Mouse (Mus musculus) CH12F3 (cell line): ENCODE measurements at regions not wholly inside any gene's neighbourhood (a gene's known extent, or its start where the extent isn't known, plus 50 kb on each side); places are given as distances from the start of the nearest gene placed in this dataset.

ENCODE experiments used
- in situ Hi-C: fragments of 300-500 bp; cut with MboI; formaldehyde crosslinking; loops from 2 replicates; pipeline ENCODE4 v1.14.3; 2020; ENCODE audit warnings: low sequenced_read_pairs

DNA sequence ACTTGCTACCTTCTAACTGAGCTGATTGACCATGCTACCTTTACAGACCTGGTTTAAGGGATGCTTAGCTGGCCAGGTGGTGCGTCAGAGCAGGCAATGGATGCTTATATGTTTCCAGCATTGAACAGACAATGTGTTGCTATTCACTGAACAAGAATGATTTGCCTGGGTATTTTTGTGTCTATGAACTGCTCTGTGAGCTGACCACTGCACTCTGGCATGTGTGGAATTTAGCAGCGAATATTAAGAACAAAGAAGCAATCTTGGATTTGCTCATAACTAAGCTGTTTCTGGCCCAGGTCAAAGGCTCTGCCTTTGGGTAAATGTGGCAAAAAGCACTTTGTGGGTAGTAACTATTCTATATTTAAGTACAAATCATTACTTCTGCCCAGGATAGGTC lies 58.3 kb upstream of the Ccdc39 start:
- in situ Hi-C loops, result no loop called here

DNA sequence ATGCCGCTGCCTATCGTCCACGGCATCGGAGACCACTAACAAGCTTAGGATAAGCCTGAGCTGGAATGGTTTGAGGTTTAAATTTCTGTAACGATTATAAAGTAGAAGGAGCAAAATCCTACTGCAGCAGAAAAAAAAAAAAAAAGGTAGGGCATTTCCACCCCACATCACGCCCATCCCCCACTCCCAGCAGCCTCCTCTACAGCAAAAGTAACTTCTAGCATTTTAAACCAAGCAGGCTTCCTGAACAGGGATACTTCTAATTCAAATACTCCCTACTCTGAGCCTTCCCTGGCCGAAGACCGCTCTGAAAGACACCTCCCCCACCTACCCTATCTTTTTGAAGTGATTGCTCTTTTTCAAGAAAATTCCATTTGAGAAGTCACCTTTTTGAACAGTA lies 59.2 kb upstream of the Ccdc39 start:
- in situ Hi-C loops, result no loop called here

DNA sequence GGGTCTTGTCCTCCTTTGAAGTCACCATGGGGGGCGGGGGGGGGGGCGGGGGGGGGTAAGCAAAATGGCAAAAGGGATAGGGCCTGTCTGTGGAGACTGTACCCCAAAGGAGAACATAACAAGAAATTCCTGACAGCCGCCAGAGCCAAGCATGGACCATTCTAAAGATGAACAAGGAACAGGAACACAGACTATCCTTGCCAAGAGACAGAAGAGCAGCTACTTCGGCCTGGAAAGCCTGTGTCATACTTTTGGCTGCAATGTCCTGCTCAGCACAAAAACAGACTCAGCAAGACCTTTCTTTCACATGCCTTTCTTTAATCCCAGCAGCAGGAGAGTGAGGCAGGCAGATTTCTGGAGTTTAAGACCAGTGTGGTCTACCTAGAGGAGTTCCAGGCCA lies 59.7 kb upstream of the Ccdc39 start:
- in situ Hi-C loops, result no loop called here

DNA sequence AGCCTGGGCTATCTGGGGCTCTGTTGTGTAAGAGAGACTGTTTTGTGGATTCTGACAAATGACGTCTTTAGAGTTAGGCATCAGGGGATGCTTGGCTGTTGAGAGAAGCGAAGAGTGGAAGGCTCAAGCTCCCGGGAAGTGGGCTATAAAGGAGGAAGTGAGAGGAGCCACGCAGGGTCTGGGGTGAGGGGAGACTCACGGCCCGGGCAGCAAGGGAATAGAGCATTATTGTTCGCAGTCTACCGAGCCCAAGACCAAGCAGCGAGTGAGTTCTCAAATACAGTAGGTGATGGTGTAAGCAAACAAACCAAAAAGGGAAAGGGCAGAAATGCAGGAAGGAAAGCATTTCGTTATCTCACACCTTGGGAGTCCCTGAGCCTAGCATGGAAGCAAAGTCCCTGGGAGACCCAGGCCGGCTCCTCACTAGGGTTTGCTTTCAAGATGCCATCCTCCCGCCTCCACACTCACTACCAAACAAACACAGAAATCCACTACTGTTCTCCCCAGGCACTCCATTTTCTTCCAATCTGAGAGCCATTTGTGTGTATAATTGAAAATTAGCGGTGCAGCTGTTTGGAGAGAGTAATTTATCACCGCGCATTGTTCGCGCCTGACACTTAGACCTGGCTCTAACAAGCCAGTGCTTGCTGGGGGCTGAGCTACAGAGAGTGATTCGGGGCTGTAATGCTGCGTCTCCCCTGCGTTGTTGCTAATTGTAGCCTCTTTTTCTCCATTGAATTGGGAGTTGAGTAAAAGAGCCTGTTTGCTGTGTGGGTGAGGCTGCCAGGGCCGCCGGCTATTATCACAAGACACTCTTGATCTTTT lies 61.0 kb upstream of the Ccdc39 start:
- in situ Hi-C loops, result no loop called here

DNA sequence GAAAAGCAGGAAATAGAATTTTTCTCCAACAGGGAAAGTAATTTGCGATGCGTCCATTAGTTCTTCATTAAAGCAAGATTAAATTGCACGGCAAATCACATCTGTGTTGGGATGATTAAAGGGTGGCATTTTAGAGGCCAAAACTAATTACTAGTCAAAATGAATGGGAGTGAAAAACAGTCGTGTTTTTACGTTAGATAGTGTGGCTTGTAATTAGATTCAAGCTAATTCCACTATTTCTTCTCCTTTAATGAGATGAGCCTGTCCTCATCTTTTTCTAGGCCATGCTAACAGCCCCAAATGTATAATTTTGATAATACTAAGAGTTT lies 61.5 kb upstream of the Ccdc39 start:
- in situ Hi-C loops, result no loop called here

DNA sequence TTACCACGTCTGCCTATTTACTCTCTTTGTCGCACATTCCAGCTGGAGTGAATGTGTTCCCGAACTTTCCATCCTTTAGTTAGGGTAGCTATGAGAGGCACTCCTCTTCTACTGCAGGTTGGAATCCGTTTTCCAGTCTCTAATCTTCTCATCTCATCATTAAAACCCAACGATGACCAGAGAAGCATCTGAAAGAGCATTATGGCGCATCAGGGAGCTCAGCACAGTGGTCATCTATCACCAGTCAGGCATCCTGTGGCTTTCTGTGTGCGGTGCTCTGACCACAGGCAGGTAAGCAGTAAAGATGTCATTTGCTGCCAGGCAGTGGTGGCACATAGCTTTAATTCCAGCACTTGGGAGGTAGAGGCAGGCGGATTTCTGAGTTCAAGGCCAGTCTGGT lies 63.0 kb upstream of the Ccdc39 start:
- in situ Hi-C loops, result no loop called here

DNA sequence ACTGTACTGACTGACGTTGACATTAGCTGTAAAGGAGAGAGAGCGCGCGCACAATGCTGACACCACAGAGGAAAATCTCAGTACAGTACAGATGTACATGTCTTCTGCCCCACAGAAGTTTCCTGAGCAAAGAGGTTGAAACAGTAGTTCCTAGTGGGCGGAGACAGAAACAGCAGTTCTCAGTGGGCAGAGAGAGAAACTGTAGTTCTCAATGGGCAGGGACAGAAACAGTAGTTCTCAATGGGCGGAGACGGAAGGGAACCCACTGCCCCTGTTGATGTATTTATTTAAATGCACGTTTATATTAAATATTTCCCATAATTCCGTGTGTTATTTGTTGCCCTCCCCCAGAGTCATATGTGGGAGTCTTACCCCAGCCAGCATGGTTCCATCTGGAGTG lies 67.4 kb upstream of the Ccdc39 start:
- in situ Hi-C loops, result no loop called here

DNA sequence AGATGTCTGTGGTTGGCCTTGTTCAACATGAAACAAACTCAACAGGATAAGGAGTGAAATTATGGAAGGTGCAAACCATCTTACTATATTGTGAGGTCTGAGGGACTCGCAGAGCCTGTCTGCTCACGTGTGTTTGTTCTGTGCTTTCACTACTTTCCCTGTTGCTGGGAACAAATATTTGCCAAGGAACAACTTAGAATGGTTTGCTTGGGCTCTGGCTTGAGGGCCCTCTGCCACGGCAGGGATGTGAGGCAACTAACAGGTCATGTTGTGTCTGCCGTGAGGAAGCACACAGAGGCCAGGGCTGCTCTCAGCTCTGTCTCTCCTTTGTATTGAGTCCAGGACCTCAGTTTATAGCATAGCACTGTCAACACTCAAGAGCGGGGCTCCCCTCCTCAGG lies 69.4 kb upstream of the Ccdc39 start:
- in situ Hi-C loops, result no loop called here

DNA sequence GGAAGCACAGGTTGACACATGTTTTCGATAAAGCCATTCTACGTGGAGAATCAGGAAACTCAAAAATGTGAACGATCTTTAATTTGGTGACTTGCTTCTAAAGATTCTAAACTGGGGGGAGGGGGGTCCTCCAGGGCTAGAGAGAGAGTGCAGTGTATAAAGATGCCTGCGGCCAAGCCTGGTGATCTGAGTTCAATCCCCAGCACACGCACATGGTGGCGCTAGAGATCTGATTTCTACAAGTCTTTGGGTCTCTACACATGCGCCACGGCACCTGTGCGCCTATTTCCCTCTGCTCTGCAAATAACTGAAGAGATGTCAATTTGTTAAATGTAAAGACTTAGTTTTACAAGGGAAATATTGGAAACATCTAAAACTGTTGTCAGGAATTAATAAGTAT lies 70.3 kb upstream of the Ccdc39 start:
- in situ Hi-C loops, result no loop called here

DNA sequence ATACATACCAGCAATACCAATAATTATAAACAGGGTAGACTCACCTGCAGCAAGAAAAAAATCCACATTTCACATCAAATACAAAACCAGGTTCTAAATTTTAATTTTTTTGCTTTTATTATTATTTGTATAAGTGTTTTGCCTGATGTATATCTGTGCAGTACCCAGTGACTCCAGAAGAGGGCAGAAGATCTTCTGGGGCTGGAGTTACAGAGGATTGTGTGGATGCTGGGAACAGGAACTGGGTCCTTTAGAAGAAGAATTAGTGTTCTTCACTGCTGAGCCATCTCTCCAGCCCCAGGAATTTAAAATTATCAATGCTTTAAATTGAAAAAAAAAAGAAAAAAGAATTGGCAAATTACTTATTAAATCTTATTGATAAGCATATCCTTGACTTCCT lies 71.7 kb upstream of the Ccdc39 start:
- in situ Hi-C loops, result no loop called here

DNA sequence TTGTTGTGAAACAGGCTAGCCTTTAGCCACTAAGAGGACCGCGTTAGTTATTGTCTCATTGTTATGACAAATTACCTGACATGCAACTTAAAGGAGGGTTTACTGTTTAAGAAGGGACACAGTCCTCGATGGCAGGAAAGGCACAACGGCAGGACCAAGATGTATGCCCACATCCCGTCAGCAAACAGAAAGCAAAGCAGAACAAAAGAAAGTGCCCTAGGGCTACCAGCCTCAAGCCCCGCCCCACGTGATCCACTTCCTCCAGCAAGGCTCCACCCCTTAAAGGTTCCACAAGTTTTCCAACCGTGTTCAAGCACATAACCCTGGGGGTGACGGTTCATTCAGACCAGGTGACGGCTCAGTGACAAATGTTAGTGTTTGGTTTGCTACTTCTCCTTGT lies 72.2 kb upstream of the Ccdc39 start:
- in situ Hi-C loops, result no loop called here

DNA sequence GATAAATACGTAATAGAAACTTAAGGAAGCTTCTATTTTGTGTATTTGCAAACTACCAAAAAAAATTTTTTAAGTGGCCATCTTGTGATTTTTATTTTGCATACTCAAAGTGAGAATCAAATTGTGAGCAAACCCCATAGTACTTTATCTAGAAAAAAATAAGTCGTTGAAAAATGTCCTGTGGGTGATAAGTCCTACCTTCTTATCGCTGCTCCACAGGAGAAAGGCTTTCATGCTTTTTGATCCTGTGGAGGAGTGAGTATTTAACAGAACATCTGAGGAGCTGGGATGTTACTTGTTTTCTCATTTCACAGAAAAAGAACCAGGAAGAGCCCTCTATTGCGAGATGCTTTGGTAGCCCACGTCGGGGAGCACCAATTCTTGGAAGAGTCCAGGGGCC lies 72.7 kb upstream of the Ccdc39 start:
- in situ Hi-C loops, result no loop called here

DNA sequence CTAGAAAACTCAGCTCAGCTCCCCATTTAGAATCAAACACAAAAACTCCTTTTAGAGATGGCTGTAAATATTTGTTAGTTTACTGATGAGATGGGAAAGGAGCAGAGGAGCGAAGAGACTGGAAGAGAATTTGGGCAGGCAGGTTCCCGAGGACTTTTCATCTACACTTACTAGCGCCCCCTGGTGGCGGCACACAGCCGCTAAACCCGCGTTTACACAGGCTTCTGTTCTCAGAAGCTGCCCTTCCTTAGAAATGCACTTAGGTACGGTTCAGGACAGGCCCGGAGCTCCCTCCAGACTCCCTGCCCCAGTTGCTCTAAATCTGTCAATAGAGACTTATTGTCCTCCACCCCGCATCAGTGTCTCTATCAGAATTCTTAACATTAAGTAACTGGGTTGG lies 74.7 kb upstream of the Ccdc39 start:
- in situ Hi-C loops, result no loop called here

DNA sequence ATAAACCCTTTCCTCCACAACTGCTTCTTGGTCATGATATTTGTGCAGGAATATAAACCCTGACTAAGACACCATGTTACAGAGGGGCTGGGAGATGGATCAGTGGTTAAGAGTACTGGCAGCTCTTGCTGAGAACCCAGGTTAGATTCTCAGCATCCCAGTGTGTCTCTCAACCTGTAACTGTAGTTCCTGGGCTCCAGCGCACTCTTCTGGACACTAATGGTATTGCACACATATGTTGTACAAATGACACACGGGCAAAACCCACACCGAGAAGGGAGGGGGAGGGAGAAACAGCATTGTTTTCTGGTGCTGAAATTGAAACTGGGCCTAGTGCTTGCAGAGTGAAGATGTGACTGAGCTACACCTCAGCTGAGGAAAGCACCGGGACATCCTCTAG lies 81.0 kb upstream of the Ccdc39 start:
- in situ Hi-C loops, result no loop called here

DNA sequence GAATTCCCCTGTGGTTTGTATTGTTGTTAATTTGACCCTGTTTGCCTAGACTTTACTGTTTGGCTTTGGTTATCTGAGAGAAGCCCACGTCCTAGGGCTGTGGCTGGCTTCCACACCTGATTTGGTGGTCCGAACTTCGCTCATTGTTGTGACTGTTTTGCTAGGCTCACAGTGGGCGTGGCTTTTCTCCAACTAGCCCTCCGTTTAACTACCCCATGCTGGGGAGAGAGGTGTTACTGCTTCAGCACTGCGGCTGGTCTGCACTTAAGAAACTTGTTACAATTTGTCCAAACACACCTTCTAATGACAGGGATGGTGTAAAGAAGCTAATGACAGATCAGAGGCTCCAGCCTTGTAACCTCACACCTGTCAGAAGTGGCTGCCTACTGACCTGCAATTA lies 64.7 kb upstream of the Fxr1 start:
- in situ Hi-C loops, result loop anchor here (25.0 kb wide), 1 partner anchor 1132 kb away; no protein-coding TSS in a partner anchor

DNA sequence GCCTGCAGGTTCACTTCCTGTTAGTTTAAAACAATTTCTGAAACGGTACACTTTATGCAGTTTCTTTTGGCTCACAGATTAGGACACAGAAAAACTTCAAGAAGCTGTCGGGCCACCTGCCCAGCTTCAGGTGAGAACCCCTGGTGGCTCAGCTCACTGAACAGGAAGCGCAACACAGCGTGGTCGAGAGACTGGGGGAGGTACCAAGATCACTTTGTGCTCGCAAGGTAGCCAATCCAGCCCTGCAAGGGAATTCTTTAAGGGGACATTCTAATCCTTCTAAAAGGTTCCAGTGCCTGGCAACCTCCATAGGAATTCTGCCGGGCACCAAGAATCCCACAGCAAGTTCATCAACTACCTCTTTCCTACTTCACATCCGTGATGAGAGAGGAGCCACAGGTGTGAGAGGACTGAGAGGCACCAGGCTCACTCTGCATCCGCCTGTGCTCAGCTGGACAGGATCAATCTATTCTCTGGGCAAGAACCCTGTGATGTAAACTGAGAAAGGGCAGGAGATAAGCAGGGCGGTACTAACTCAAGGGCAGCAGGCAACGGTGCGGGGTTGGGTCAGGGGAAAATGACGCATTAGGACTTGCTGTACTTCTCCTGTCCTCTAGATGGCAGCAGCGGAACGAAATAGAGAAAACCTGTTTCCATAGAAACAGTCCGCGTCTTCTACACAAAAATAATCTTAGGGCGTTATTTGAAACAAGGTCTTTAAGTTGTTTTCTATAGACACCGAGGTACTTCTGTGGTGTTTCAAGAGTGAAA lies 63.7 kb upstream of the Fxr1 start:
- in situ Hi-C loops, result loop anchor here (25.0 kb wide), 1 partner anchor 1131 kb away; no protein-coding TSS in a partner anchor

DNA sequence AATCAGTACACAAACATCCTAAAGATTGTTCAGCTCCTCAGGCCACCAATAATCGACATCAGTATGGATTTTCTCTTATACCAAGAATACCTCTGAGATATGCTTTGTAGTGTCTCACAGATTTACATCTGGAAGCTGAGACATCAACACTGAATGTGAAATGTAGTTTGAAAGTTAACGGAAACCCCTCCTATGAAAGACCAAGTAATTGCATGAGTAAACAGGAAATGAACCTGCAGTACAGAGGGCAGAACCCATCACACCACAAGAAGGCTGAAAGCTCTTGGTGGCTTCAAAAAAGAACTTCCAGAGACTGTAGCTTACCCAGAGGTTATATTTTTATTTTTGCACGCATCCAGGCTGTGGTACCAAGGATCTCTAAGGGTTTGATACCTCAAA lies 63.1 kb upstream of the Fxr1 start:
- in situ Hi-C loops, result loop anchor here (25.0 kb wide), 1 partner anchor 1131 kb away; no protein-coding TSS in a partner anchor

DNA sequence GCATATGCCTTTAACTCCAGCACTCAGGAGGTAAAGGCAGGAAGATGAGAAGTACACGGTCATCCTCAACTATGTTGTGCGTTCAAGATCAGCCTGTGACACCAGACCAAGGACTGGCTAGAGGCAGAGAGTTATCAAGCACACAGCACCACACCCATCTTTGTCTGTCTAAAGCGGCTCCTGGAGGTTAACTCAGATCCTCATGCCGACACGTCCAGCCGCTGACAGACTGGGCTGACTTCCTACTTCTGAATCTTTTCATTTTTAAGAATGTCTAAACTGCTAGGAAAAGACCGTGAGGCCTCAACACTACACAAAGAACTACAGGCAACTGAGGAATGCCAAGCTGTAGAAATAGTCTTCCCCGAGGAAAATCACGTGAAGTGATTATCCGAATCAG lies 62.1 kb upstream of the Fxr1 start:
- in situ Hi-C loops, result loop anchor here (25.0 kb wide), 1 partner anchor 1130 kb away; no protein-coding TSS in a partner anchor

DNA sequence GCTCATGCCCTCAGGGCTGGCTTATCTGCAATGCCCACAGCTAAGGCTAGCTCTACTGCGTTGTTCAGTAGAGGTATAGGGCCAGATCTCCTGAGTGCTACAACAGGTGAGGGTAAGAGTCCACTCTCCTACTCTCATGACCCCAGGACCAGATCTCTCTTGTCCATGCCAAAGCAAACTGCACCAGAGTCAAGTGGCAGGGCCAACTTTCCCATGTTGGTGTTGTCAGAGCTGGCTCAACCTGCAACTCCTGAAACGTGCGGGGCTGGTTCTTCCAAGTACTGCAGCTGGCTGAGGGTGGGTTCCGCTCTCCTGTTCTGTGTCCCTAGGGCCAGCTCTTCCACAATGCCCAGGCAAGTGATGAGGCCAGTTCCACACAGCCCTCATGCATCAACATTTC lies 61.5 kb upstream of the Fxr1 start:
- in situ Hi-C loops, result loop anchor here (25.0 kb wide), 1 partner anchor 1129 kb away; no protein-coding TSS in a partner anchor

DNA sequence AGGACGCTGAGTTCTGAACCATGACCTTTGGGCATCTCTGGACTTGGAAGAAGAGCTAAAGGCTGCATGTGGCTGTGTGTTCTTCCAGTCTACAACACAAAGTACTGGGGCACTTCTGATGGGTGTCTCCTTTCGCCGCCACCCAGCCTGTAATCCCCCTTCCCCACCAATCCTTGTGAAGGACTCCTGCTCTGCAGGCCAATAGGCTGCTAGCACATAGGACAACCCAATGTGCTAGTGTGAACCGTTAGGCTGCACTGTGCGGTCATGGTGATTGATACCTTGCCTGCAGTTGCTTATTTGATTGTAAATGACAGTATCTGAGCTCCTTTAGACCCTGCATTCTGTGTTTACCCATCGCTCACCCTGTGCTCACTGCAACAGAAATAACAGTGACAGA lies 59.5 kb upstream of the Fxr1 start:
- in situ Hi-C loops, result loop anchor here (25.0 kb wide), 1 partner anchor 1127 kb away; no protein-coding TSS in a partner anchor

DNA sequence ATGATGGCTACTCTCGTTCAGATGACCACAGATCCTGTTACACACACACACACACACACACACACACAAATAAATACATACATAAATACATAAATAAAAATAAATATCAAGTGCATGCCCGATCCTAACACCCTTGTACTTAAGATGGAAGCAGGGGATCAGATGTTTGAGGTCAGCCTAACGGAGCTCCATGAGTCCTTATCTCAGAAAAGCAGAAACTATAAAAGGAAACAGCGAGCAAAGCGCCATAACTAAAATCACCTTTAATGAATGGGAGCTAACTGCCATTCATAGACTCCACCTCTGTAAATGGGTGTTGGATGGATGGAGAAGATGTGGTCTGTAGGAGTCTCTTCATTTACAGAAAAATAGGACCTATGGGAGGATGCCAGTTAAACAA lies 56.8 kb upstream of the Fxr1 start:
- in situ Hi-C loops, result loop anchor here (25.0 kb wide), 1 partner anchor 1124 kb away; no protein-coding TSS in a partner anchor

DNA sequence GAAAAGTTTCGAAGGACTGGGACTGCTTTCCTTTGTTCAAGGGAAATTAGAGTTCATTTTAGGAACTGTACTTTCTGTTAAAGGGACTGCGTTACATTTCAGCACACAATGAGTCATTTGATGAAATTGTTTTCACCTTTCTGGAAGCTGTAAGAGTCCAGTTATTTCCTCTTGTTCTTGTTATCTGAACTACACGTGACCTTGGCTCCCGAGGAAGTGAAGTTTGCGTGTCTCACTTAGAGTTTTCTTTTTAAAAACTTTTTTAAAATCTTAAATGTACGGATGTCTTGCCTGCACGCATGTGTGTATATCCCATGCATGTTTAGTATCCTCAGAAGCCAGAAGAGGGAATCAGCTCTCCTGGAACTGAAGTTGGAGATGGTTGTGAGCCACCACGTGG lies 52.6 kb upstream of the Fxr1 start:
- in situ Hi-C loops, result loop anchor here (25.0 kb wide), 1 partner anchor 1120 kb away; no protein-coding TSS in a partner anchor
